Mouse (Mus musculus) kidney, postnatal 25 days (tissue): ENCODE measurements around the gene Yeats4.

Experiments
- DNase-seq, 2 experiments: peaks; one replicate each; pipeline ENCODE4 v3.0.0; 2021; ENCODE audit warnings: mixed read lengths in 2 of 2

Yeats4 gene

DNA sequence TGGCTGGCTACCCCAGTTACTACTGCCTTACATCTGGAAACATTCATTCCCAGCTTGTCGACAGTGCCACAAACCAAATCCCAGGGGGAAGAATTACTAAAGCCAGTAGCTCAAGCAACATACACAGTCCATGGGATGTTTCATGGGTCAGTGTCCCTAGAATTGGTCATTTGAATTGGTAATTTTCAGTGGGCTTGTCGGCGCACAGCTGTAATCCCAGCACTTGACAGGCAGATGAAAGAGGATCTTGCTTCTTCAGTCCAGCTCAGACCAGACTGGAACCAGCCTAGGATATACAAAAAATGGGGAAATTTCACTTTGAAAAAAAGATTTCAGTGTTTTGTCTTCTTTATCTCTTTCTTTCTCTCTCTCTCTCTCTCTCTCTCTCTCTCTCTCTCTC lies 24.6 kb downstream of the Yeats4 start:
- no peak for DNase-seq

DNA sequence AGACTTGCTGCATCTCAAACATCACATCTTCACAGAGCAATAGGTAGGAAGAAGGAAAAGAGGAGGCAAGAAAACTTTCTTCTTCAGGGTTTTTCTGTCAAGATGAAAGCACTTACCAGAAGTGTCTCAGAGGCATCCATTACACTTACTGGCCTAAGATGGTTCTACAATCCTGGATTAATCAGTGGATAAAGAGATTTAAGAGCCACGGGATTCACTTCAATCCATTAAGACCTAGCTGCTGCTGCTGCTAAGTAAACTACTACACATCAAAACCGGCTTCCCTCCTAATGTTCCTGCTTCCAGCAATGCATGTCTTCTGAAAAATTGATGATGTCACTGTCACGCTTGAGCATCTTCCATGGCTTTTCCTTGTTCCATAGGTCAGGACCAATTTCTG lies 27.6 kb downstream of the Yeats4 start:
- DNase-seq = no peak

DNA sequence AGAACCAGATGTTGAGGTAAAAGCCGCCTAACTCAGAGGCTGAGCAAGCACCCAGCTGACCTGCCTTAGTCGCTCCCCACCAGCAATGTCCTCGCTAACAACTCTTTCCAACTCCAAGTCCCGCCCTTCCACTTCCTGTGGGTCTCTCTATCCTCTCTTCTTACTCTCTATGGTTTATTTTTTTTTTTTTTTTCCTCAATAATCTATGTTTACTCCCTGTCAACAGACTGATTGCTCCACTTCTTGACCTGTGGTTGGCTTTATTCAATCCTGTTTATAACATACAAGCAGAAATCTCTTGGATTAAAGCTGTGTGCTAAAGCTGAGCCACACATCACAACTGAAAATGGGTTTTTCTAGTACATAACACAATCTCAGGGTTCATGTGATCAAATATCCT lies 28.6 kb downstream of the Yeats4 start:
- no peak for DNase-seq

DNA sequence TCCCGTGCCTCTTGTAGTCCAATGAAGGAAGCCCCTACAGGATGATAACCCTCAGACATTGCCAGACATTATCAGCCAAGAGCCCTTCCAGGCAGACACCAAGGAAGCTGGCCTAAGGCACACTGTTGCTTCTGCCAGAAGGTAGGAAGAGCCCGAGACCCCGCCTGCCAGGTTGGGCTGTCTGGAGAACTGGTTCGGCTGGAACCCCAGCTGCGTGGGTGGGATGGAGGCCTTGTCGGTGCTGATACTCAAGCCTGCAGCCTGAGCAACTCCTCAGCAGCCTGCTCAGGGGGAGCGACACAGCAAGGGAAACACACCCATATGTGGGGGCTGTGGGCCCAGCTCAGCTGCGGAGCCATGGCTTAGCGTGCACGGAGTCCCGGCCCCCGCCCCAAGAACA lies 29.3 kb downstream of the Yeats4 start:
- DNase-seq = no peak

DNA sequence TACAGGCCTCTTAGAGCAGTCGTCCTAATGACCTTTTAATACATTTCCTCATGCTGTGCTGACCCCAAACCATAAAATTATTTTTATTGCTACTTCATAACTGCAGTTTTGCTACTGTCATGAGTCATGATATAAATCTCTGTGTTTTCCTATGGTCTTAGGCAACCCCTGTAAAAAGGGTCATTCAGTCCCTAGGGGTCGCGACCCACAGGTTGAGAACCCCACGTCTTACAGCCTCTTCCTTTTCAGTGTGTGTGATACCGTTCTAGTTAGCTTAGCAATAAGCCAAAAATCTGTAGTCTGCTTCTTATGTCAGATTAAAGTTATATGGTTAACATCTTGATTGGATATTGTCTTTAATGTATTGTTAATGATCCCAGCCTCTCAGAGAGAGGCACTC lies 30.9 kb downstream of the Yeats4 start:
- no peak for DNase-seq

DNA sequence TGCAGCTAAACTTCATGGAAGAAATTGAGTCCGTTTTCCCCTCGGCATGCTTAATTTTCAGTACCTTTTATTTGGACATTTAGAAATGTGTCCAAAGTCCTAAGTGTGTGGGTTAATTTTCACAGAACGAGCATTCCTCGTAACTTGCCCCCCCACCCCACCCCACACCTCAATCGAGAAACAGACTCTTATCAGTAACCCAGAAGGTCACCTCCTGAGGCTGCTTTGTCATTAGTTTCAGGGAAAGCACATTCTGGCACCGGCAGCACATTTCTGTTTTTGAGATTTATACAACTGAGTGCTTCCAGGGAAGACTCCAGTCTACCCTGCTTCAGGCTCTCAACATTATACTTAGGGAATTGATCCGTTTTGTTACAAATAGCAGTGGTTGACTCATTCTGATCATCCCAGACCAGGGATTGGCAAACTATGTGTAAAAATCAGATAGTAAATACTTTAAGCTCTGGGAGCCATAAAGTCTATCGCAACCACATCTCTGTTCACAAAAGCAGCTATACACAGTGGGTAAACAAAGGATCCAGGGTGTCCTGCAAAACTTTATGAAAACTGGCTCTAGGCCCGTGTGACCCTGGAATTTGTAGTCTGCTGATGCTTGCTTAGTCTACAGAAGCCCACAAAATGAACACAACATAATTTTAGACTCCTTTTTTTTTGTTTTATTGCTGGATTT lies 38.8 kb downstream of the Yeats4 start:
- no peak for DNase-seq

DNA sequence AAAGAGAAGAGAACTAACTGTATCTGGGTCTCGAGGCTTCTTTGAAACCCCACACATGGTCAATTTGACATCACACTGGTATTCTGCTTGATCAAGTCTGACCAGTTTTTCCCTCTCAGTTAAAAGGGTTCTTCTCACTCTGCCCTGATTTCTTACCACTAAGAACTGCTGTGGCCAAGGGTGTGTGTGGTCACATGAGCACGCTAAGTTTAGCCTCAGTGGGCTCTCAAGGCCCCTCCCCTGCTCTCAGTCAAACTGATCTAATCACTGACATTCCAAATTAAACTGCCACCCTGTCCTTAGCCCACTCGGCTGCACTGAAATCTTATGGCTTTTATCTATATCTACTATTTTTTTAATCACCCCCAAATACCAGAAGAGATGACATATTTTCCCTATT lies 43.2 kb downstream of the Yeats4 start:
- DNase-seq = no peak

DNA sequence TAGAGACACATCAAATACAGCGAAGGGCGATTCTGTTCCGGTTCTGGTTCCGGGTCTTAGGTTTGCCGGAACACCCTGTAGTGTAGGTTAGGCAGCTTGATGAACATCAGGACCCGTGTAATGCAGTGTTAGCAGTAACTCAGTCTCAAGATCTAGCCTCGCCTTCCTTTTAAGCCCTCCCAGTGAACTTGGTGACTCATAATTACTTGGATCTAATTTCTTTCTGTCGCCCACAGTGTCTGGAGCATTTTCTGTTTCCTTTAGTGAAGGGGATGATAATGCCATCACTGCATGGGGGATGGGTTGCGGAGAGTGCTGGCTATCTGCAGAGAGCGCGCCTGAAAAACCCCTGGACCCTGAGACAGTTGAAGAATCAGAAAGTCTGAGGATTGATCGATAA lies 49.7 kb downstream of the Yeats4 start:
- no peak for DNase-seq

DNA sequence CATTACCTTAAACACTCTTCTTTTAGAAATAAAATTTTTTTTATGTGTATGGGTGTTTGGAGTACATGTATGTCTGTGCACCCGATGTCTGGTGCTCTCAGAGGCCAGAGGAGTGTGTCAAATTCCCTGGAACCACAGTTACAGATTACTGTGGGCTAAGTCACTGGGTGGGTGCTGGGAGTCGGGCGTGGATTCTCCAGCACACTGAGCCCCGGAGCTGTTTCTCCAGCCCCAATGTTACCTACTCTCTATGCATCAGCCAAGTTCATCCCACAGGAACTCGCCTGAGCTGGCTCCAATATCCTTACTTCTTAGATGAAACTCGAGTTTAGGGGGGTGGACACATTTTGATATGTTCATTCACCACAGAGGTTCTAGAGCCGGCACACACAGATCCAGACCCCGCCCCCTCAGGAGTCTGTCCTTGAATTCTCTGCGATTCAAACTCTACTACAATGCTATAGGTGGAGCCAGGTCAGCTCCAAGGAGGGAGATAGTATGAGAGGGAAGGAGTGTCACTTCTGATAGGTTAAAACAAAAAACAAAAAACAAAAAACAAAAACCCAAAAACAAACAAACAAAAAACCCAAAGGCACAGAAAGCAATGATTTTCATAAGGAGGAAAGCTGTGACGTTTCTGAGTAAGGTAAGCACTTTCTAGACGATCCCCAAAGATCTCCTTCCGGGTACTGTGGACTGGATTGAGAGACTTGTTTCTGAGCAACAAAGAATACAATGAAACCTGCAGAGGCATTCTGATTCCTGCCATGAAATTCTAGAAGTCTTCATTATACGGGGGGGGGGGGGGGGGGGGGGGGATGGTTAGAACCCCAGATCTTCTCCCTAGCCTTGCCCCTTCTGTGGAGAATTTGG lies 50.5 kb downstream of the Yeats4 start:
- DNase-seq = no peak

DNA sequence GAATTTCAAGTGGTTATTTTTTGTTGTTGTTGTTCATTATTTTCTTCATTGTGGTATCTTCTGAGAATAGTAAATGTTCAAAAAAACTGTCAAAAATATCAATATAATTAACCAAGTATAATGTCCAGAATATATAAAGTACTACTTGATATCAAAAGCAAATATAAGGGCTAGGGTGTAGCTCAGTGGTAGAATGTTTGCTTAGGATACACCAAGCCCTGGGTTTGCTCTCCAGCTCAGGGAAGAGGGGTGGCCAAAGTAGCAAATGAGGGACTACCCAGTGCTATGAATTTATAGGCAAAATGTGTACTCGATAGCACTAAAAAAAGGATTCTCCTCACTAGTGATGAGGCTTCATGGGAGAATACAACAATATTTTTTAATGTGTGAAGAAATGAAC lies 51.2 kb downstream of the Yeats4 start:
- DNase-seq = no peak

DNA sequence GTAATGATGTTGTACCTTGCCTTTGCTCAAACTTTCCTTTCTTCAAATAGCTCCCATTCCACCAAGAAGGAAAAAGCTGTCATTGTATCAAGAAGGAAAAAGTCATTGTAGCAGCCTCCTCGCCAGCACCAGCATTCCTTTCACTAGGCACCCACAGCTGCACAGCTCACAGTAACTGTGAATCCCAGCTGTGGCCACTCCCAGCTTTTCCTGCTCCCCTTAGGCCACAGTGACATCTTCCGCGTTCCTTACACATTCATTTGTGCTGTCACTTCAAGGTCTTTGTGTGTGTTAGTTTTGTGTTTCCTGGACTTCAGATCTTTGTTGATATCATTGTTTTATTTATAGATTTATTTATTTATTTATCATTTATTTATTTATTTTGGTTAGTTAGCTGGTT lies 52.2 kb downstream of the Yeats4 start:
- no peak for DNase-seq

DNA sequence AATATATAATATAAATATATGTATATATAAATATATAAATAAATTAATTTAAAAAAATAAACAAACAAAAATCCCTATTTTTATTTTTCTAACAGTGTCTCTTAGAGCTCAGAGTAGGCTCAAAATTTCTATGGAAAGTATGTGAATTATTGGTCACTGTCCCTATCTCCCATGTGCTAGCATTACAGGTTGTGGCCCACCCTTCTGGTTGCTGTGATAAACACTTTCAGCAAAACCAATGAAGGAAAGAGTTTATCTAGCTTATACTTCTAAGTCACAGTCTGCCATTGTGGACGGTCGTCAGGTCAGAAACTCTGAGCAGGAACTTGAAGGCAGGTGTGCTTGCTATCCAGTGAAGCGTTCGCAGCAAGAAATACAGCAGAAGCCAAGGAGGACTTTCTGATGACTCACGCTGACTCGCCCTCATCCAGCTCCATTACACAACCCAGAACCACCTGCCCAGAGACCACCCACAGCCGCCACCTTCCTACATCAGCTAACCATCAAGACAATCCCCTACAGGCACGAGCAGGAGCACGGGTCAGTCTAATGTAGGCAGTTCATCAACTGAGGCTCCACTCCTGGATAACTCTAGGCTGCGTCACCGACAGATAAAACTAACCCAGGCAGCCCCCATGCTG lies 57.4 kb downstream of the Yeats4 start:
- no peak for DNase-seq
